Mouse (Mus musculus) forebrain, embryonic 11.5 days (tissue): ENCODE measurements at regions not wholly inside any gene's neighbourhood (a gene's known extent, or its start where the extent isn't known, plus 50 kb on each side); places are given as distances from the start of the nearest gene placed in this dataset.

ENCODE experiments used
- ATAC-seq: fragments of 200-750 bp; cut with Nextera tagmentation; replicated peaks from 2 replicates; pipeline ENCODE4 v1.8.0; 2017; ENCODE audit warnings: moderate TSS enrichment; ENCODE audit not compliant: low FRiP score
- DNase-seq: peaks from one replicate; pipeline ENCODE4 v3.0.0-alpha.2; 2017; ENCODE audit warnings: low spot score
- H3K27ac ChIP-seq: fragments of 300-500 bp; sonication (generic); 2 replicates; pipeline ENCODE4 v1.5.1; 2014; ENCODE audit warnings: low read depth, low read length
- H3K27me3 ChIP-seq: fragments of 300-500 bp; sonication (generic); 2 replicates; pipeline ENCODE4 v1.6.1; 2014; ENCODE audit warnings: mild to moderate bottlenecking, low read length, mixed read lengths; ENCODE audit not compliant: control insufficient read depth, insufficient read depth
- H3K36me3 ChIP-seq: fragments of 300-500 bp; sonication (generic); 2 replicates; pipeline ENCODE4 v1.6.1; 2014; ENCODE audit warnings: mild to moderate bottlenecking, low read length, moderate library complexity, mixed read lengths; ENCODE audit not compliant: control insufficient read depth, insufficient read depth
- H3K4me1 ChIP-seq: fragments of 300-500 bp; sonication (generic); replicated peaks from 2 replicates; pipeline ENCODE4 v1.6.1; 2014; ENCODE audit warnings: low read length, mixed read lengths; ENCODE audit not compliant: control insufficient read depth, insufficient read depth
- H3K4me2 ChIP-seq: fragments of 300-500 bp; sonication (generic); 2 replicates; pipeline ENCODE4 v1.6.1; 2014; ENCODE audit warnings: low read depth, mild to moderate bottlenecking, low read length, moderate library complexity, mixed read lengths; ENCODE audit not compliant: severe bottlenecking
- H3K4me3 ChIP-seq: fragments of 300-500 bp; sonication (generic); 2 replicates; pipeline ENCODE4 v1.5.1; 2014; ENCODE audit warnings: low read depth, low read length
- H3K9ac ChIP-seq: fragments of 300-500 bp; sonication (generic); 2 replicates; pipeline ENCODE4 v1.6.1; 2014; ENCODE audit warnings: low read length
- H3K9me3 ChIP-seq: fragments of 300-500 bp; sonication (generic); 2 replicates; pipeline ENCODE4 v1.6.1; 2016; ENCODE audit warnings: low read length, mixed read lengths; ENCODE audit not compliant: control insufficient read depth
- WGBS: fragments of 180-500 bp; shearing (Covaris S2); extraction: QIAGEN DNeasy Blood & Tissue Kit; methylation state at CpG from one replicate; pipeline ENCODE4 v1.1.7; 2014; 5-methylcytosine and 5-hydroxymethylcytosine counted together

GRCm38 (mm10) chr10:84214812-84215211 is 225.6 kb downstream of the Nuak1 start:
- Histone ChIP-seq H3K4me2 (no peak overlapping the region), H3K36me3 (no peaks in the 10 kb centered on the region), H3K9me3 (no peaks in the 10 kb centered on the region), H3K27me3 (no peaks in the 10 kb centered on the region), H3K4me3 (no peak overlapping the region), H3K4me1 (no peaks in the 10 kb centered on the region), H3K27ac (no peak overlapping the region), H3K9ac (no peak overlapping the region)
- no peak for ATAC-seq
- no peak for DNase-seq

- no peaks in the 10 kb centered on the region for H3K4me1 ChIP-seq
- WGBS: 81% methylated on average over 7 of the region's 7 CpGs
- H3K4me3 ChIP-seq: no peak overlapping the region
- DNase-seq (no peak), ATAC-seq (no peak)
- no peak overlapping the region for H3K4me2 ChIP-seq
- H3K27ac ChIP-seq: no peak overlapping the region
- H3K9ac ChIP-seq: no peak overlapping the region
- no peaks in the 10 kb centered on the region for H3K9me3 ChIP-seq
- no peaks in the 10 kb centered on the region for H3K27me3 ChIP-seq
- no peaks in the 10 kb centered on the region for H3K36me3 ChIP-seq
Observed at GRCm38 (mm10) chr10:84229224-84229921, 211.0 kb downstream of the Nuak1 start.

DNA sequence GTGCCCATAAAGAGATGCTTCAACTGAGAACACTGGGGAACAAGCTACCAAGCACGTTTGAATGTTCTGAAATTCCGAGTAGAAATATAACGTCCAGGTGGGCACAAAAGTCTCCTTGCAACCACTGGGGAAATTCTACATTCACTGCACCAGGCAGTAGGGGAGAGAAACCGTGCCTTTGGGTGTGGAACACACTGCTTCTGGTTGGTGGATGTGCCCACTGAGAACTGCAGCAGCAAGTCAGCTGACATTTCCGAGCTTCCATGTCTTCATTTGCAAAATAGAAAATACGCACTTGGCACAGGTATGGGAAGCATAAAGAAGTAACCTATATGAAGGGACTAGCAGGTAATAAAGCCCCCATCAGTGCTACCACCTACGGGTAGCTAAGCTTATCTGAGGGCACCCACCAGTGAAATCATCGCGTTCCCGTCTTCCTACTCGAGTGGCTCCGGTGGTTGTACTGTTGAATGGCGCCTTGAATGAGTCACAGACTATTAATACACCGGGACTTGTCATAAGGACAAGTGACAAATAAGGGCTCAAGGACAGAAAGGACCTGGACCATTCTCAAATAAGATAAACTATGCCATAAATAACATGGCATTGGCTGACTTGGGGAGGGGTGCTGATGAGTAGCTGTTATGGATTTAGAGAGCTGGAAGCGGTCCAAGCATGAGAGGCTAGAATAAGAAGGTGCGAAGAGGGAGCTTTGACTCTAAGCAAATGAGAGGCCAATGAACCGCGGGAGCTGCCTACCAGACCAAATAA is 210.2 kb downstream of the Nuak1 start:
- Histone ChIP-seq H3K9ac (no peak overlapping the region), H3K4me1 (no peaks in the 10 kb centered on the region), H3K4me2 (no peak overlapping the region), H3K27me3 (no peaks in the 10 kb centered on the region), H3K4me3 (no peak overlapping the region), H3K27ac (no peak overlapping the region), H3K36me3 (no peaks in the 10 kb centered on the region), H3K9me3 (no peaks in the 10 kb centered on the region)
- ATAC-seq: no peak
- DNase-seq: no peak
- WGBS: 90% methylated on average over 18 of the region's 18 CpGs

DNA sequence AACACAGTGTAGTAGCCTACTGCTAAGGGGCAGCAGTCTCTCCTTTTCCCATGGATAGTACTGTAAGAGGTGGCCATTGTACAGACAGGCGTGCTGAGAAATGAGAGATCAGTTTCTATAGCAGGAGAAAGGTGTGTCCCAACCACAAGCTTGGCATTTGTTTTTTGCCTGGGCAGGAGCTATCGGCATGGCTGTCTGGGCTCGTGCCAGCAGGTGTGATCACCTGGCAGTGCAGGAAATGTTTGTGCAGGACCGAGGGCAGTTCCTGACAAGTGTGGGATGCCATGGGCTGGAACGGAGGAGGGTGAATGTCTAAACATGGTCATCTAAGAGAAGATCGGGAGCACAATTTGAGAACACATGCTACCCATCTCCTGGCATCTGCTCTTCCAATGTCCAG is 205.4 kb downstream of the Nuak1 start:
- no peaks in the 10 kb centered on the region for H3K9me3 ChIP-seq
- WGBS: 93% methylated on average over 6 of the region's 6 CpGs
- ATAC-seq: no peak
- H3K4me2 ChIP-seq: no peak overlapping the region
- H3K27me3 ChIP-seq: no peaks in the 10 kb centered on the region
- H3K36me3 ChIP-seq: no peaks in the 10 kb centered on the region
- no peak overlapping the region for H3K9ac ChIP-seq
- no peak overlapping the region for H3K4me3 ChIP-seq
- no peaks in the 10 kb centered on the region for H3K4me1 ChIP-seq
- no peak overlapping the region for H3K27ac ChIP-seq
- no peak for DNase-seq

- H3K4me1 ChIP-seq: no peaks in the 10 kb centered on the region
- no peaks in the 10 kb centered on the region for H3K36me3 ChIP-seq
- no peak for DNase-seq
- no peak for ATAC-seq
- H3K4me2 ChIP-seq: no peak overlapping the region
- H3K9me3 ChIP-seq: no peaks in the 10 kb centered on the region; the same call in 1 of the 2 replicates
- no peak overlapping the region for H3K4me3 ChIP-seq
- H3K27ac ChIP-seq: no peak overlapping the region
- 78% methylated on average over 2 of the region's 2 CpGs for WGBS
- no peaks in the 10 kb centered on the region for H3K27me3 ChIP-seq
- no peak overlapping the region for H3K9ac ChIP-seq
Observed at GRCm38 (mm10) chr10:84236236-84236635, 204.2 kb downstream of the Nuak1 start.

DNA sequence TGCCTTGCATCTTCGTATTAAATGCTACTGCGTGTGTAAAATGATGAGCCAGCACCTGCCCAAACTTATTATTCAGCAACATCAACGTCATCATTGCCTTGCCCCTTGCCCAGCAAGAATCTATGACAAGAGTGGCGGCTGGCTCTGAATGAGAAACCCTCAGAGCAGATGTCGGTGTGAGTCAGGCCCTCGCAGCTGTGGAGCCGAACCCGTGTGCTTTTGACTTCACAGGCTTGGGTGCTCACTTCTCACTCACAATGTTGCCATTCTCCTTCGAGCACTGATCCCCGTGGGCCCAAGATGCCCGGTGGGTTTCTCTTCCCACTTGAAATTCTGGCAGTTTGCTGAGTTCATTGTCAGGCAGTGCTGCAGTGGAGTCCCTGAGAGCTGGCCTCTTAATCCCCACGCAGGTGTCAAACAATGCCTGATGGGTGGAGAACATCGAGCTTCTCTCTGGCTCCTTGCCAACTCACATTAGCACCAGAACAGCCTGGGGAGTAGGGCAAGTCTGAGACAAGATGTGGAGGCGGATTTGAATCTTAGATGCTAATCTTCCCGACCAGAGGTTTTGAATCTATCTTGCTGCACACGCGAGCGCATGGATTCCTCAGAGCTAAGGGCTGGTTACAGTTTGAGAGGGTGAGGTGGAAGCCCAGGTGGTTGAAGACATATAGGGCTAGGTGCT is 202.0 kb downstream of the Nuak1 start:
- no peak for ATAC-seq
- no peaks in the 10 kb centered on the region for H3K36me3 ChIP-seq
- H3K4me3 ChIP-seq: no peak overlapping the region
- H3K4me2 ChIP-seq: no peak overlapping the region
- WGBS: 67% methylated on average over 18 of the region's 18 CpGs
- H3K9ac ChIP-seq: no peak overlapping the region
- no peak overlapping the region for H3K27ac ChIP-seq
- no peaks in the 10 kb centered on the region for H3K4me1 ChIP-seq
- H3K27me3 ChIP-seq: no peaks in the 10 kb centered on the region
- no peak for DNase-seq
- peaks cover 4% of the 10 kb centered on the region; the same call in 1 of the 2 replicates for H3K9me3 ChIP-seq

DNA sequence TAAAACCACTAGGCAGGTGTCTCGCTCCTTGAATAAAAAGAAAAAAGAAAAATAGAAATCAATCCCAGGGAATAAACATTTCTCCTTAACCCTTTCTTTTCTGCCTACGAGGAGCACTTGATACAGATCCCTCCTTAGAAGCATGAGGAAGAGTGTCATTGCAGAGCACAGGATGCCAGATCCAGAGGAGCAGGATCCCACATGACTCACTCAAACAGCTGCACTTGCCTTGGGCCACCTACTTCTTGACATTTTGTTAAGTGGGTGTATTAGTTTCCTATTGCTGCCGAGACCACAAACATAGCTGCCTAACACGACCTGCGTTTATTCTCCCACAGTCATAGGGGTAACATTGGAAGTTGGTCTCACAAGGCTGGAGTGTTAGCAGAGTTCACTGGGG is 197.1 kb downstream of the Nuak1 start:
- Histone ChIP-seq H3K4me2 (no peak overlapping the region), H3K4me3 (no peak overlapping the region), H3K27ac (no peak overlapping the region), H3K36me3 (no peaks in the 10 kb centered on the region), H3K9me3 (peaks cover 4% of the 10 kb centered on the region; the same call in 1 of the 2 replicates), H3K4me1 (no peaks in the 10 kb centered on the region), H3K9ac (no peak overlapping the region), H3K27me3 (no peaks in the 10 kb centered on the region)
- 85% methylated on average over 5 of the region's 5 CpGs for WGBS
- DNase-seq (no peak), ATAC-seq (no peak)

DNA sequence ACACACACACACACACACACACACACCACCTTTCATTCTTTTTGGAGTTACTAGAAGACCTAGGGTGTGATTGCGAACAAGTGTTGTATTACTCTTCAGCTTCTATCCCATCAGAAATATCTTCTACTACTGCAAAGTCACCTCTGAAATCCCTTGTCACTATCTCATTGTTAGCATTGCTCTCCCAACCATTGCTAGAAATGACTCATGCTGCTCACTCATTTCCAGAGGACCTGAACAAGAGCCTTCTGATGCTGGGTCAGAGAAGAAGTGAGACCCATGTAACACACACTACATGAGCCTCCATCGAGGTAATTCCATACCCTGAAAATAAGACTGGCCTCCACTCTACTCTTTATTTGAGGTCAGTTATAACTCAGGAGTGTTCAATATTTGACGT is 191.1 kb downstream of the Nuak1 start:
- 88% methylated on average over 3 of the region's 3 CpGs for WGBS
- H3K9me3 ChIP-seq: no peaks in the 10 kb centered on the region
- no peak overlapping the region for H3K4me2 ChIP-seq
- H3K4me1 ChIP-seq: no peaks in the 10 kb centered on the region
- DNase-seq (no peak), ATAC-seq (no peak)
- H3K4me3 ChIP-seq: no peak overlapping the region
- no peaks in the 10 kb centered on the region for H3K36me3 ChIP-seq
- H3K27ac ChIP-seq: no peak overlapping the region
- H3K9ac ChIP-seq: no peak overlapping the region
- no peaks in the 10 kb centered on the region for H3K27me3 ChIP-seq
